Mouse (Mus musculus): ENCODE data around the gene Zfyve27. TPM values are rescaled to one million over a fixed set of nuclear protein-coding genes. Genes with fewer than 3 reads are reported as not detected.

Zfyve27 gene
- total RNA-seq, 2 experiments from 2014 or later, result 10.3 to 12.0 TPM

GRCm38 (mm10) chr19:42237602-42238340 lies 74.0 kb downstream of the Zfyve27 start:
- peak; percentile 50 for DNase-seq

DNA sequence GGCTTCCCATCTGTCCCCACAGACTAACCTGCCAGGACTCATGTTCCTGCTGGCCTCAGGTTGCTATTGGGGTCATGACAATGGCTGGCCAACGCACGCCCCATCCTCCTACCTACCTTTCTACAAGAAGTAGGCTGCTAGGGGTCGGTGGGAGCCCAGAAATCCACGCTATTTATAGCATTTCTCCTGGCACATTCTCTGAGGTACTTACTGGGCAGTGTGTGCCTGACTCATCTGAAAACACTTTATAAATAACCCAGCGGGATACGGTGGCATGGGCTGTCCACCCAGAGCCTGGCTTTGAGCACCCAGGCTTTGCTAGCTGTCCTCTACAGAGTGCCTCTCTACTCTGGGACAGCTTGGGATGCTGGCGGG lies 74.6 kb downstream of the Zfyve27 start:
- DNase-seq, result peak; percentile 71

DNA sequence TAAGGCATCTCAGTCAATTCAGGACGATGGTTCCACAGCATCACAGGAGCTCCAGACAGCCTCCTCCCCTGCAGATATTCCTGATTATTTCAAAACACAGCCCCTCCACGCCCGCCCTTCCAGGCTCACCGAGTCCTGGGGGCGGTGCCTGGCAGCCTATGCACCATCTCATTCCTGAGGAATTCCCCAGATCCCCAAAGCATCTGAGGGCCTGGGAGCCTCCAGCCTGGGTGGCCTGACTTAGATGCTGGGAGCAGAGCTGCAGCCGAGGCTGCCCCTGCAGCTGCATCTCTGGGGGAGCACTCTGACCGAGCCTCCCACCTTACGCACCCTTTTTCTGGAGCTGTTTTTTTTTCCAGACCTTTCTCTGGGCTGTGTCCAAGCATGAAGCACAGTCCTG lies 77.1 kb downstream of the Zfyve27 start:
- DNase-seq, result no peak

DNA sequence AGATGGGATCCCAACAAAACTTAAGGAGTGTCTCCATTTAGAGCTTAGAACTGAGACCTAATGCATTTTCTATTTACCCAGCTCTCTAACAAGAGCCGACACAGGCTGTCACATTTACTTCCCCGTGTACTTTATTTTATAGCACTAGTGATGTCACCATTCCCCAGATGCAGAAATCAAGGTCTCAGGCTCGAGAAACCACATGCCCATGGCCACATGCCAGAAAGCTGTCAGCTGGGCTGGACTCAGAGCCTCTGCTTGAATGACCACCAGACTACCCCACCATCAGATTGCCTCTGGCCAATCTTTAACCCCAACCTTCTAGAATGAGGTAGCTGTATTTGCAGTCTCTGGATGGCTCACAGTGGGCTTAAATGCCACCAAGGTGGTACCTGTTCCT lies 79.7 kb downstream of the Zfyve27 start:
- no peak for DNase-seq

Other genes starting within 250 kb of the Zfyve27 start
- gene Exosc1, start 230.5 kb upstream of the Zfyve27 start, total RNA-seq (2021), result 10 to 100 TPM; 11.4 to 16.4 TPM
- 10 to 100 TPM; 19.2 to 20.5 TPM for gene Zdhhc16, start 230.5 kb upstream of the Zfyve27 start, total RNA-seq (2021)
- 1 to 10 TPM; 7.7 to 8.7 TPM for gene Mms19, start 182.8 kb upstream of the Zfyve27 start, total RNA-seq (2021)
- gene Ubtd1, start 182.2 kb upstream of the Zfyve27 start, total RNA-seq (2021), result 10 to 100 TPM; 15.4 to 19.8 TPM
- gene Ankrd2, start 128.0 kb upstream of the Zfyve27 start, total RNA-seq (2021), result 1,000 to 10,000 TPM in 1 of 2 experiments, 100 to 1,000 TPM in 1; 167 to 1,046 TPM
- gene Hoga1, start 118.3 kb upstream of the Zfyve27 start, total RNA-seq (2021), result 1 to 10 TPM; 2.1 to 2.3 TPM
- gene 4933411K16Rik, start 111.7 kb upstream of the Zfyve27 start, total RNA-seq (2021), result under 1 TPM; 0.20 to 0.32 TPM
- gene Morn4, start 77.6 kb upstream of the Zfyve27 start, total RNA-seq (2021), result 1 to 10 TPM; 1.2 to 1.8 TPM
- gene Pi4k2a, start 73.5 kb upstream of the Zfyve27 start, total RNA-seq (2021), result 10 to 100 TPM; 10.4 to 12.2 TPM
- gene Avpi1, start 34.9 kb upstream of the Zfyve27 start, total RNA-seq (2021), result 1 to 10 TPM; 8.4 to 9.3 TPM
- 10 to 100 TPM in 1 of 2 experiments, 1 to 10 TPM in 1; 6.8 to 11.8 TPM for gene Marveld1, start 16.6 kb upstream of the Zfyve27 start, total RNA-seq (2021)
- 1 to 10 TPM; 4.0 to 5.7 TPM for gene Sfrp5, start 38.3 kb downstream of the Zfyve27 start, total RNA-seq (2021)
- gene Golga7b, start 83.6 kb downstream of the Zfyve27 start, total RNA-seq (2021), result 1 to 10 TPM; 1.7 to 2.3 TPM

Measured in gastrocnemius, postnatal 25 days (tissue).